Mouse (Mus musculus) forebrain, postnatal 0 days (tissue): ENCODE data around the gene Orm3. TPM values are rescaled to one million over a fixed set of nuclear protein-coding genes. Genes with fewer than 3 reads are reported as not detected.
A peak's percentile ranks its signal among the peaks of the same experiment; 100 is the strongest.

ENCODE experiments used
- ATAC-seq: fragments of 200-750 bp; cut with Nextera tagmentation; 2 replicates; pipeline ENCODE4 v1.8.0; 2017; ENCODE audit warnings: mild to moderate bottlenecking, moderate library complexity
- DNase-seq: peaks from one replicate; pipeline ENCODE4 v3.0.0-alpha.2; 2015
- H3K27ac ChIP-seq: fragments of 300-500 bp; sonication (generic); 2 replicates; pipeline ENCODE4 v1.5.1; 2014; ENCODE audit warnings: low read depth, mild to moderate bottlenecking, antibody characterized with exemption, low read length, moderate library complexity, mixed read lengths
- H3K27me3 ChIP-seq: fragments of 300-500 bp; sonication (generic); 2 replicates; pipeline ENCODE4 v1.6.1; 2014; ENCODE audit warnings: mild to moderate bottlenecking, low read length, mixed read lengths; ENCODE audit not compliant: insufficient read depth
- H3K36me3 ChIP-seq: fragments of 300-500 bp; sonication (generic); 2 replicates; pipeline ENCODE4 v1.6.1; 2014; ENCODE audit warnings: mild to moderate bottlenecking, moderate library complexity; ENCODE audit not compliant: insufficient read depth
- H3K4me1 ChIP-seq: fragments of 300-500 bp; sonication (generic); 2 replicates; pipeline ENCODE4 v1.6.1; 2014; ENCODE audit warnings: antibody characterized with exemption; ENCODE audit not compliant: insufficient read depth
- H3K4me2 ChIP-seq: fragments of 300-500 bp; sonication (generic); 2 replicates; pipeline ENCODE4 v1.6.1; 2014; ENCODE audit warnings: low read depth, mild to moderate bottlenecking, moderate library complexity
- H3K4me3 ChIP-seq: fragments of 300-500 bp; sonication (generic); 2 replicates; pipeline ENCODE4 v1.5.1; 2014; ENCODE audit warnings: low read depth, low read length, mixed read lengths
- H3K9ac ChIP-seq: fragments of 300-500 bp; sonication (generic); 2 replicates; pipeline ENCODE4 v1.6.1; 2014; ENCODE audit warnings: mild to moderate bottlenecking
- H3K9me3 ChIP-seq: fragments of 300-500 bp; sonication (generic); 2 replicates; pipeline ENCODE4 v1.6.1; 2016; ENCODE audit warnings: low read length
- CTCF ChIP-seq: sonication (generic); IDR thresholded peaks from 2 replicates; pipeline ENCODE4 v1.5.1; 2016; ENCODE audit warnings: antibody characterized with exemption, control low read depth, low read depth
- WGBS: fragments of 180-500 bp; shearing (Covaris S2); extraction: QIAGEN DNeasy Blood & Tissue Kit; methylation state at CpG from one replicate; pipeline ENCODE4 v1.1.7; 2014; 5-methylcytosine and 5-hydroxymethylcytosine counted together
- polyA plus RNA-seq: library from polyadenylated mRNA; unstranded; fragments of >200 nt; fragmentation: Nextera tagmentation; extraction: Ambion mirVana; gene quantifications from 2 replicates; pipeline ENCODE4 v1.2.1, GENCODE M21; 2015
- total RNA-seq: library from RNA; depleted of rRNA; stranded (reverse); fragments of >200 nt; gene quantifications from 2 replicates; pipeline ENCODE4 v1.2.3, GENCODE M21; 2014

Orm3 gene
- total and polyA plus RNA-seq, 2 experiments from 2014 or later, result not detected

- Histone ChIP-seq H3K4me2 (no peak overlapping the region), H3K4me3 (no peak overlapping the region), H3K36me3 (peaks cover 47% of the 10 kb centered on the region), H3K9me3 (no peaks in the 10 kb centered on the region), H3K27me3 (no peaks in the 10 kb centered on the region), H3K9ac (no peak overlapping the region), H3K4me1 (no peaks in the 10 kb centered on the region), H3K27ac (no peak overlapping the region)
- no peak for DNase-seq
- TF ChIP-seq CTCF, result no peak
- WGBS, result 93% methylated on average over 4 of the region's 4 CpGs
- no peak for ATAC-seq
These were observed 26.9 kb downstream of the Orm3 start for GRCm38 (mm10) chr4:63382676-63383369.

- no peak overlapping the region for H3K27ac ChIP-seq
- H3K9ac ChIP-seq, result no peak overlapping the region
- H3K4me3 ChIP-seq, result no peak overlapping the region
- ATAC-seq (no peak), DNase-seq (no peak)
- peaks cover 42% of the 10 kb centered on the region for H3K36me3 ChIP-seq
- no peaks in the 10 kb centered on the region for H3K9me3 ChIP-seq
- TF ChIP-seq CTCF, result no peak
- H3K4me1 ChIP-seq, result no peaks in the 10 kb centered on the region
- H3K4me2 ChIP-seq, result no peak overlapping the region
- 73% methylated on average over 12 of the region's 12 CpGs for WGBS
- H3K27me3 ChIP-seq, result no peaks in the 10 kb centered on the region
These were observed 27.5 kb downstream of the Orm3 start for GRCm38 (mm10) chr4:63383474-63383873.

DNA sequence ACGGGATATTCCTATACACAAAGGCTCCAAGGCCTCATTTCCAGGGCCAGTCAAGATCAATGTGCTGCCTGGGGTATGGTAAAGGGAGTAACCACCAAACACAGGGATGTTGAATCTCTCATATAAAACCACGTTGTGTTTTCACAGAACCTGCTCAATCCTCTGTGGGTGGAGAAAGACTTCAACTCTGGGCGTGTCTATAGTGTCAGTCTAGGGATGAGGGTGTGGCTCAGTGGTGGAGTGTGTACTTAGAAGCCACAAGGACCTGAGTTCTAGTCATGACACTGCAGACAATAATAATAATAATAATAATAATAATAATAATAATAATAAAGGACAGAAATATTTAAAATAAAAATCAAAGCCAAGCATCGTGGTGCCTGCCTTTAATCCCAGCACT lies 28.3 kb downstream of the Orm3 start:
- Histone ChIP-seq H3K36me3 (peaks cover 35% of the 10 kb centered on the region), H3K4me1 (peaks cover 5% of the 10 kb centered on the region), H3K9me3 (no peaks in the 10 kb centered on the region), H3K27ac (no peak overlapping the region), H3K4me3 (no peak overlapping the region), H3K9ac (no peak overlapping the region), H3K27me3 (no peaks in the 10 kb centered on the region), H3K4me2 (no peak overlapping the region)
- DNase-seq, result no peak
- no peak for TF ChIP-seq CTCF
- no peak for ATAC-seq
- WGBS, result 91% methylated on average over 4 of the region's 4 CpGs

DNA sequence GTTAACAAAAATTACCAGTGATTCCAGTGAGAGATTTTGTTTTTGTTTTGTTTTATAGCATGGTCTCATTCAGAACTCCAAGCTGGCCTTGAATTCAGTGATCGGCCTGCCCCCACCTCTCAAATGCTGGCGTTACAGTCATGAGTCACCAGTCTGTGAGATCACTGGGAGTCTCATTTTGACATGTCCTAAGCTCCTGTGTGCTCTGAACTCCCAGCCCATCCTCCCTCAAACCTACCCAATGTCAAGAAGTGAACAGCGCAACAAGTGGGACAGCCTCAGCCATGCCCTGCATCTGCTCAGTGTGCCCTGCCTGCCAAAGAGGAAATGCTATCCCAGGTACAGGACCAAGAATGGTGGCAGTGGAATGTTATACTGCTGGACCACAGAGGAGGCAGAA lies 29.3 kb downstream of the Orm3 start:
- no peak for TF ChIP-seq CTCF
- WGBS, result 88% methylated on average over 3 of the region's 3 CpGs
- Histone ChIP-seq H3K27me3 (no peaks in the 10 kb centered on the region), H3K9me3 (no peaks in the 10 kb centered on the region), H3K4me3 (no peak overlapping the region), H3K27ac (no peak overlapping the region), H3K9ac (no peak overlapping the region), H3K36me3 (peaks cover 25% of the 10 kb centered on the region; the same call in 1 of the 2 replicates), H3K4me2 (no peak overlapping the region), H3K4me1 (peaks cover 10% of the 10 kb centered on the region)
- no peak for ATAC-seq
- no peak for DNase-seq

DNA sequence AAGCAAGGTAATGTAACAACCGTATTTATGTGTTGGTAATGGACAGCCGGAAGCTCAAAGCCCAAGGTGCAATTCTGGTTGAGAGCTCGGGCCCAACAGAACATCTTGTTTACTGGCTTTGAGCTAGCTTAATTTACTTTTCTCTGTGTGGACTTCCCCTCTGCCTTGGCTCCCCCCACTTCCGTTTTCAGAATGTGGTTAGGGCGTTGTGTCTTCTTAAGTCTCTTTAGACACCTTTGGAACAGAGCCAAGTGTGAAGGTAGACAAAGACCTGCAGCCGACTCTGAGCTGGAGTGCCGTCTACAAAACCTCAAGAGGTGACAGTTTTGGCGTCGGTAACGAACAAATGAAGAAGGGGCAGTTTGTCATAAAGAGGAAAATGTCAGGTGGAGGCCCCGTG lies 29.8 kb downstream of the Orm3 start:
- H3K4me1 ChIP-seq, result peaks cover 10% of the 10 kb centered on the region
- no peak overlapping the region for H3K4me2 ChIP-seq
- WGBS, result 53% methylated on average over 11 of the region's 11 CpGs
- no peaks in the 10 kb centered on the region for H3K27me3 ChIP-seq
- H3K9ac ChIP-seq, result no peak overlapping the region
- DNase-seq (no peak), ATAC-seq (no peak)
- no peak for TF ChIP-seq CTCF
- no peak overlapping the region for H3K4me3 ChIP-seq
- no peaks in the 10 kb centered on the region for H3K9me3 ChIP-seq
- peaks cover 21% of the 10 kb centered on the region; the same call in 1 of the 2 replicates for H3K36me3 ChIP-seq
- no peak overlapping the region for H3K27ac ChIP-seq

DNA sequence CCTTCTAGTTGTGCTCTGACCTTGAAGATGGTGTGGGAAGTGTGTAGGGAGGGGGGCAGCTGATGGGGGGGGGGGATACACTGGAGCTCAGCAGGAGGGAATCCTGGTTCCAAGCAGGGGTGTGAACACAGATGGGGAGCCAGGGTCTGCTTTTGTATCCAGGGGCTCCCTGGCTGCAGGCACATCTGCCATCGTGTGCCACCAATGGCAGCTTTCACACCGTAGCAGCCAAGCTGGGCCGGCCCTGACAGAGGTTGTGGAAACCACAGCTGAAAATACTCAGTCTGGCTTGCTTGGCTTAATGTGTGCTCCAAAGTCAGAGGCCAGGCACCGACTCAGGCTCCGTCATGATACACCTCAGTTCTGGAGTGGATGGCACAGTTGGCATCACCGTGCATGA lies 32.1 kb downstream of the Orm3 start:
- Histone ChIP-seq H3K9ac (no peak overlapping the region), H3K36me3 (peaks cover 14% of the 10 kb centered on the region; the same call in 1 of the 2 replicates), H3K4me2 (no peak overlapping the region), H3K27ac (no peak overlapping the region), H3K9me3 (no peaks in the 10 kb centered on the region), H3K4me3 (no peak overlapping the region), H3K4me1 (peaks cover 10% of the 10 kb centered on the region), H3K27me3 (no peaks in the 10 kb centered on the region)
- 39% methylated on average over 6 of the region's 6 CpGs for WGBS
- no peak for TF ChIP-seq CTCF
- ATAC-seq (no peak), DNase-seq (no peak)

- Histone ChIP-seq H3K9me3 (no peaks in the 10 kb centered on the region), H3K4me1 (peaks cover 10% of the 10 kb centered on the region), H3K36me3 (0 out of 2 replicates have a peak, but pooled peaks cover 9% of the 10 kb centered on the region), H3K27me3 (no peaks in the 10 kb centered on the region), H3K27ac (peak overlapping the region; percentile 62), H3K4me2 (0 out of 2 replicates have a peak overlapping the region, but pooled peaks have one; percentile 5), H3K4me3 (no peak overlapping the region), H3K9ac (no peak overlapping the region)
- peak; percentile 70 for ATAC-seq
- DNase-seq, result peak; percentile 39
- TF ChIP-seq CTCF, result no peak
- WGBS, result 14% methylated on average over 8 of the region's 8 CpGs
These were observed 33.3 kb downstream of the Orm3 start for GRCm38 (mm10) chr4:63389121-63389886.
